Comparison of ENCODE assay signal across 8 mouse cellular contexts in genomic region chr16:11066833-11067191, GRCm38 (mm10). TPM values are rescaled to one million over a fixed set of nuclear protein-coding genes. Genes with fewer than 3 reads are reported as not detected.
DNase-seq lines count a peak whose midpoint lies in the region; ATAC-seq and TF ChIP-seq lines count a peak whose summit lies in the region.

No protein-coding gene starts in this region.

- no peak for ATAC-seq in cerebellum, adult (ENCODE audit: insufficient number of reproducible peaks, low FRiP score, low TSS enrichment)
- ATAC-seq in forebrain, embryonic 15.5 days (replicated peaks) = peak; percentile 49
- peak; percentile 41 for ATAC-seq in hindbrain, embryonic 16.5 days
- ATAC-seq in limb, embryonic 12.5 days (ENCODE audit: insufficient number of reproducible peaks, insufficient read depth, low FRiP score, low TSS enrichment, low read depth) = no peak
- peak; percentile 54 for ATAC-seq in midbrain, embryonic 16.5 days

- H3K9me3 ChIP-seq in forebrain, embryonic 15.5 days = no peaks in the 10 kb centered on the region
- H3K9me3 ChIP-seq in hindbrain, embryonic 16.5 days (ENCODE audit: control insufficient read depth, low read length) = no peaks in the 10 kb centered on the region
- no peaks in the 10 kb centered on the region for H3K9me3 ChIP-seq in limb, embryonic 12.5 days
- H3K9me3 ChIP-seq in midbrain, embryonic 16.5 days (replicated peaks; ENCODE audit: control insufficient read depth, low read length, poor library complexity, severe bottlenecking) = no peaks in the 10 kb centered on the region

- 0 out of 2 replicates have a peak, but pooled peaks cover 4% of the 10 kb centered on the region for H3K36me3 ChIP-seq in forebrain, embryonic 15.5 days
- no peaks in the 10 kb centered on the region for H3K36me3 ChIP-seq in hindbrain, embryonic 16.5 days (ENCODE audit: control insufficient read depth, insufficient read depth, low read length)
- H3K36me3 ChIP-seq in limb, embryonic 12.5 days = peaks cover 29% of the 10 kb centered on the region
- H3K36me3 ChIP-seq in midbrain, embryonic 16.5 days (ENCODE audit: control insufficient read depth, insufficient read depth, low read length) = no peaks in the 10 kb centered on the region

- TF ChIP-seq POLR2A in bone marrow macrophage, adult 2 months (IDR thresholded peaks at IDR 0.05; ENCODE audit: borderline replicate concordance, low read depth, low read length) = no peak

- DNase-seq in cerebellum, adult 11 months = peak; percentile 68
- peak; percentile 37 to 55 for DNase-seq in thymus, adult 18-20 months

- TF ChIP-seq CTCF in bone marrow macrophage, adult 2 months (IDR thresholded peaks at IDR 0.05; ENCODE audit: low read depth, low read length) = no peak; the same call in 1 of the 2 replicates

- peak overlapping the region; percentile 74 for H3K4me2 ChIP-seq in forebrain, embryonic 15.5 days (replicated peaks)
- peak overlapping the region; percentile 82 for H3K4me2 ChIP-seq in hindbrain, embryonic 16.5 days (ENCODE audit: low read length)
- H3K4me2 ChIP-seq in limb, embryonic 12.5 days = peak overlapping the region; percentile 74
- peak overlapping the region; percentile 73 for H3K4me2 ChIP-seq in midbrain, embryonic 16.5 days (ENCODE audit: low read length)

- H3K4me3 ChIP-seq in bone marrow macrophage, adult 2 months (ENCODE audit: insufficient read depth, low read length) = peak overlapping the region; percentile 66
- H3K4me3 ChIP-seq in forebrain, embryonic 15.5 days = peak overlapping the region; percentile 84
- peak overlapping the region; percentile 65 for H3K4me3 ChIP-seq in hindbrain, embryonic 16.5 days (ENCODE audit: low read length)
- H3K4me3 ChIP-seq in limb, embryonic 12.5 days (replicated peaks) = peak overlapping the region; percentile 82
- H3K4me3 ChIP-seq in midbrain, embryonic 16.5 days (ENCODE audit: low read depth, low read length) = peak overlapping the region; percentile 76

- H3K27me3 ChIP-seq in forebrain, embryonic 15.5 days = no peaks in the 10 kb centered on the region
- no peaks in the 10 kb centered on the region for H3K27me3 ChIP-seq in hindbrain, embryonic 16.5 days (replicated peaks; ENCODE audit: control insufficient read depth, insufficient read depth, low read length)
- no peaks in the 10 kb centered on the region for H3K27me3 ChIP-seq in limb, embryonic 12.5 days
- no peaks in the 10 kb centered on the region for H3K27me3 ChIP-seq in midbrain, embryonic 16.5 days (ENCODE audit: control insufficient read depth, insufficient read depth, low read depth, low read length)

- H3K9ac ChIP-seq in forebrain, embryonic 15.5 days (replicated peaks) = peak overlapping the region; percentile 98
- peak overlapping the region; percentile 92 for H3K9ac ChIP-seq in hindbrain, embryonic 16.5 days (ENCODE audit: low read depth, low read length)
- peak overlapping the region; percentile 97 for H3K9ac ChIP-seq in limb, embryonic 12.5 days (replicated peaks)
- H3K9ac ChIP-seq in midbrain, embryonic 16.5 days (ENCODE audit: low read depth, low read length) = peak overlapping the region; percentile 96

- no peak overlapping the region for H3K27ac ChIP-seq in bone marrow macrophage, adult 2 months (ENCODE audit: insufficient read depth, low read depth, low read length)
- H3K27ac ChIP-seq in forebrain, embryonic 15.5 days (replicated peaks) = peak overlapping the region; percentile 98
- H3K27ac ChIP-seq in hindbrain, embryonic 16.5 days (ENCODE audit: low read depth, low read length) = peak overlapping the region; percentile 97
- H3K27ac ChIP-seq in limb, embryonic 12.5 days = peak overlapping the region; percentile 95
- peak overlapping the region; percentile 97 for H3K27ac ChIP-seq in midbrain, embryonic 16.5 days (ENCODE audit: low read length)

- H3K4me1 ChIP-seq in bone marrow macrophage, adult 2 months (ENCODE audit: control insufficient read depth, insufficient read depth, low read length) = peaks cover 33% of the 10 kb centered on the region
- peaks cover 69% of the 10 kb centered on the region for H3K4me1 ChIP-seq in forebrain, embryonic 15.5 days
- peaks cover 54% of the 10 kb centered on the region for H3K4me1 ChIP-seq in hindbrain, embryonic 16.5 days (ENCODE audit: control insufficient read depth, insufficient read depth, low read depth, low read length)
- peaks cover 57% of the 10 kb centered on the region for H3K4me1 ChIP-seq in limb, embryonic 12.5 days (replicated peaks)
- peaks cover 44% of the 10 kb centered on the region for H3K4me1 ChIP-seq in midbrain, embryonic 16.5 days (ENCODE audit: control insufficient read depth, insufficient read depth, low read length)

- WGBS in forebrain, embryonic 15.5 days = 0% methylated on average over 22 of the region's 22 CpGs
- WGBS in hindbrain, embryonic 16.5 days = 0% methylated on average over 18 of the region's 22 CpGs
- 1% methylated on average over 22 of the region's 22 CpGs for WGBS in limb, embryonic 12.5 days
- 0% methylated on average over 19 of the region's 22 CpGs for WGBS in midbrain, embryonic 16.5 days

RNA-seq across cellular contexts. Expression of gene Litaf, which starts 0.9 kb away (rescaled TPM):
- 218 and 241 TPM in 2 replicates for polyA plus RNA-seq in bone marrow macrophage, adult 2 months (2012; ENCODE audit: insufficient read depth, insufficient read length, missing spikeins)
- polyA plus RNA-seq in forebrain, embryonic 15.5 days (2015; fragmentation: Nextera tagmentation; extraction: Ambion mirVana) = 48.2 and 48.5 TPM in 2 replicates
- polyA plus RNA-seq in hindbrain, embryonic 16.5 days (2015; fragmentation: Nextera tagmentation; extraction: Ambion mirVana) = 28.9 and 31.6 TPM in 2 replicates
- polyA plus RNA-seq in limb, embryonic 12.5 days (2016; fragmentation: Nextera tagmentation; extraction: Ambion mirVana) = 103 TPM in 2 replicates
- 22.7 and 25.4 TPM in 2 replicates for polyA plus RNA-seq in midbrain, embryonic 16.5 days (2015; fragmentation: Nextera tagmentation; extraction: Ambion mirVana)

RNA-seq across cellular contexts. Expression of gene Snn, which starts 6.1 kb away (rescaled TPM):
- polyA plus RNA-seq in bone marrow macrophage, adult 2 months (2012; ENCODE audit: insufficient read depth, insufficient read length, missing spikeins) = 0.73 and 1.2 TPM in 2 replicates
- polyA plus RNA-seq in forebrain, embryonic 15.5 days (2015; fragmentation: Nextera tagmentation; extraction: Ambion mirVana) = 156 and 171 TPM in 2 replicates
- 134 and 150 TPM in 2 replicates for polyA plus RNA-seq in hindbrain, embryonic 16.5 days (2015; fragmentation: Nextera tagmentation; extraction: Ambion mirVana)
- 40.3 and 46.6 TPM in 2 replicates for polyA plus RNA-seq in limb, embryonic 12.5 days (2016; fragmentation: Nextera tagmentation; extraction: Ambion mirVana)
- polyA plus RNA-seq in midbrain, embryonic 16.5 days (2015; fragmentation: Nextera tagmentation; extraction: Ambion mirVana) = 129 and 134 TPM in 2 replicates

Comparison
In these comparisons a context has a peak if more than half of its experiments do, and no peak if none do; other contexts are left out.
1. ATAC-seq: peak in forebrain, embryonic 15.5 days (single experiment), hindbrain, embryonic 16.5 days (single experiment) and midbrain, embryonic 16.5 days (single experiment); none in cerebellum, adult (single experiment) and limb, embryonic 12.5 days (single experiment).
2. RNA of gene Snn, which starts 6.1 kb away (polyA plus RNA-seq): 156 to 171 TPM in forebrain, embryonic 15.5 days, 134 to 150 TPM in hindbrain, embryonic 16.5 days, 129 to 134 TPM in midbrain, embryonic 16.5 days and 40.3 to 46.6 TPM in limb, embryonic 12.5 days; 0.73 to 1.2 TPM in bone marrow macrophage, adult 2 months; every median in the first group is over 10 times any median in the second.
3. Peak in every context shown above with its lines, with median percentiles within 50 percentile points of each other: H3K4me3 ChIP-seq, H3K4me2 ChIP-seq and H3K9ac ChIP-seq.